Mouse (Mus musculus): ENCODE results near the gene 2510039O18Rik.

The 2510039O18Rik gene

GRCm38 (mm10) chr4:147993571-147994095, 52.9 kb downstream of the 2510039O18Rik start:
- no peak for DNase-seq (ENCODE audit: low spot score)

GRCm38 (mm10) chr4:147995311-147995710, 54.6 kb downstream of the 2510039O18Rik start:
- no peak for DNase-seq (ENCODE audit: low spot score)

All from retina, embryonic 14.5 days (tissue).